Mouse (Mus musculus) gastrocnemius, postnatal 14 days (tissue): ENCODE data around the gene Ormdl3. TPM values are rescaled to one million over a fixed set of nuclear protein-coding genes. Genes with fewer than 3 reads are reported as not detected.
A peak's percentile ranks its signal among the peaks of the same experiment; 100 is the strongest.

Source experiments
- DNase-seq: peaks from one replicate; pipeline ENCODE4 v3.0.0; 2021; ENCODE audit warnings: mixed read lengths
- intact Hi-C: fragments of 180-260 bp; cut with DNase I; formaldehyde crosslinking; loops from one replicate; pipeline ENCODE4 v1.15.1; 2025; ENCODE audit warnings: low total_unique reads
- total RNA-seq, 2 experiments: library from RNA; stranded (reverse); gene quantifications; 2 replicates each; pipeline ENCODE4 v1.2.3; 2021

Ormdl3 gene
- total RNA-seq, 2 experiments from 2014 or later = 18.3 to 18.7 TPM

DNA sequence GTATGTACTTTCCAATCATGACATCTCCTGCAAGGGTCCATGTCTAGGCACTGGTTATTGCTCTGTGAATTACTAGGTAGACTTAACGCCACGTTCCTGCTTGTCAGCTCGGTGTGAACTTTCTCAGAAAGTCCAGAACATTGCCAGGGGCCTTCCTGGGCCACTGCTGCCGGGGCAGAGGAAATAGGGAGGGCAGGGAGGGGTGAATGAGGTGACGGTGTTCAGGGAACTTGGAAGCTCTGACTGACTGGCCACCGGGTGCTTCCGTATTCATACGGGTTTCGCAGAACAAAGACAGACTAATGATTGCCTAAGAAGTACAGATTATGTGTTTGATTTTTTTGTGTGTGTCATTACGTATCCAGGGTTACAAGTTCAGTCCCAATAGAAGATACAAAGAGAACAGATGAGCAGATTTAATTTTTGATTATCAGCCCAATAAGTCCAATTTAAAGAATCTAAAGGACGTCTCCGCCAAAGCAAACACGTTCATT is 23.2 kb downstream of the Ormdl3 start:
- no peak for DNase-seq
- intact Hi-C loops = no loop called here

DNA sequence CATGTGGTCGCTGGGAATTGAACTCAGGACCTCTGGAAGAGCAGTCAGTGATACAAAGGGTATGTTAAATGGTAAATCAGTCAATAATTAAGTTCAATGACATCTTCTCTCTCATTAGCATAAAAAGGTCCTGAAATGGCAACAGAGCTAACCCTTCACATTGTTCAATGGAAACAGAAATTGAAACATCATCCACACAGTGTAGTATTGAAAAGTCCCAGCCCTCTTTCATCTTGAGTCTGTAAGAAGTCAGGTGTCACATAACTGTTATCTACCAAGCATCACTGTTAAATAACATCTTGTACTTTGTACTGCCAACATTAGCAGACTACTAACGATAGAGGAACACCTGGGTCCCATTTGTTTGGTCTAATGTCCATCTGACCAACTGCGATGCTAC is 24.1 kb downstream of the Ormdl3 start:
- intact Hi-C loops = no loop called here
- no peak for DNase-seq

DNA sequence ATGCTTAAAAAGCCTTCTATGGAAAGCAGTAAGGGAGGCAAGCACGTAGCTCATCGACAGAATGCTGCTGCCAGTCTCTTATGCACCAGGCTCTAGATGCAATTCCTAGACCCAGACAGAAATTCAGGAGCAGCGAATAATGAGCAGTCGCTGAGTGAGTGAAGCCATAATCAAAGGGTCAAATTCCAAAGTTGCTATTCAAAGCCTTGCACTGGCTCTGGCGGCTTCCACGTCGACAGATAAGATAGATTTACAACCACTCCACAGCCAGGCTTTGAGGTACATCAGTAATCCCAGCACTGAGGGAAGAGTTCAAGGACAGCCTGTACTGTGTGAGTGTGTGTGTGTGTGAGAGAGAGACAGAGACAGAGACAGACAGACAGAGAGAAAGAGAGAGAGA is 26.2 kb downstream of the Ormdl3 start:
- intact Hi-C loops = no loop called here
- DNase-seq = no peak

DNA sequence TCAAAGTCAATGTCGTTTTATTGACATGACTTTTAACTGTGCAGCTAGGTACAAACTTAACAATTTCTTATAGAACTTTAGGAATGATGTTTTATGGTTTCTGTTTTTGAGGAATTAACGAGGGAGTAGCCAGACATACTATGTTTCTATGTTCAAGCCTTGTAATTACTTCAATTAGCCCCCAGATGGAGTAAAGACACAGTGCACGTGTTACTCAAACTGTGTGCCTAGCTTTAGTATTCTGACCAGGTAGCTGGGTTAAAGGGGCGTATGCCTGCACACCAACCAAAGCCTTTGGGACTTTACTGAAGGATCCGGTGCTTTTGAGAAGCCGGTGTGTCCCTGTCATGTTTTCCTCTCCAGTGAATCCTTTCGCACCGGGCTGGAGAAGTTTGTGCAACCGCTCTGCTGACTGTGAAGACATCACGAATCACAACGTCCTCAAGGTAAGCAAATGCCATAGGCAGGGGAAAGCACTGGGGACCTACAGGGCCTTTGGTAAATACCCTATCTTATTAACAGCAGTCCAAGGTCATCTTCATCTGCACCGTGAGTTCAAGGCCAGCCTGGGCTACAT is 32.0 kb downstream of the Ormdl3 start:
- no peak for DNase-seq
- intact Hi-C loops = no loop called here

DNA sequence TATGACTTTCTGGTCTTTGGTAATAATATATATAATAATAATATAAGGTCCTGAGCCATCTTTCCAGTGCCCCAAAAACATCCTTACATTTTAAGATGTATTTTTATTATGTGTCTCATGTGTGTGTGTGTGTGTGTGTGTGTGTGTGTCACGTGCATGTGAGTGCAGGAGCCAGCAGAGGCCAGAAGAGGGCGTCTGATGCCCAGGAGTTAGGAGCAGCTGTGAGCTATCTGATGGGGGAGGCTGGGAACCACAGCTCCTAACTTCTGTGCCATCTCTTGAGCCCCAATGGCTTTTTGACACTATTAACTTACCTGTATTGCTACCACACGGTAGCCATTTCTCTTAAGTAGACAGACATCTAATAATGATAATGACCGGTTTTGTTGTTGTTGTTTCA is 33.2 kb downstream of the Ormdl3 start:
- no peak for DNase-seq
- intact Hi-C loops = loop anchor here (5.0 kb wide), 1 partner anchor 43 kb away; the partner anchor contains the start of gene Lrrc3c

DNA sequence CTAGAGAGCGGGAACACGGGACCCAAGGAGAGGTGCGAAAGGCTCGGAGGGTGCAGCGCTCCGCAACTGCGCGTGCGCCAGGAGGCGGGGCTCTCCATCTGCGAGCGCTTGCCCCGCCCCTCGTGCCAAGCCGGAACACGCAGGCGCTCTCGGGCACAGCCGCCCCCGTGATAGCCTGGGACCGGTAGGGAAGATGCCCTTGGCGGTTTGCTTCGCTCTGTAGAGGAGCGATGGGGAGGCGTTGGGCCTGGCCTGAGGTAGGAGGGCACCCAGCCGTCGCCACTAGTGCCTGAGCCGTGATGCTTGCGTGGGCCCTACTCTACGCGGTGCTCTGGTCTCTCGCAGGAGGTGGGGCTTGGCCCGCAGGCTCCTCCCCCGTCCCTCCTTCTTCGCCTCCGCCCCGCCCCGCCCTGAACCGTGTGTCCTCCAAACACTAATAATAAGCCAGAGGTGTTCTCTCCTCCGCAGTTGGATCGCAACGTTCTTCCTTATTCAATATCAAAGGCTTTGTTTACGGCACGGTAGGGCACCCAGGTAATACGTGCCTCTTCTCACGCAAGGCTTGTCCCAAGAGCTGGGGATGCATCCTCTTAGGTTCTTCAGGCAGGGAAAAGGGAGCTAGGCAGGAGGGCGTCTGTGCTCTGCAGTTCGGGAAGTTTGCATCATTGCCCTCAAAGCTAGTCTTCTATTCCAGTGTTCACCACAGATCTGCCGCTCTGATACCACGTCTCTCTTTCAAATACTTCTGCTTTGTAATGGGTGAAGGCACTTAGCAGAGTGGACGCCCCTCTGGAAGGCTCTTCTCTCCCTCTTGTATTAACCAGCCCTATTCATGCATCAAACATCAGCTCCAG is 36.0 kb downstream of the Ormdl3 start, which contains the start of gene Zpbp2:
TSS of gene Zpbp2 (plus strand) at position 123 of the 854 bp plus-strand sequence.
- intact Hi-C loops = loop anchor here (5.0 kb wide), 1 partner anchor 46 kb away; the partner anchor contains the start of gene Lrrc3c

DNA sequence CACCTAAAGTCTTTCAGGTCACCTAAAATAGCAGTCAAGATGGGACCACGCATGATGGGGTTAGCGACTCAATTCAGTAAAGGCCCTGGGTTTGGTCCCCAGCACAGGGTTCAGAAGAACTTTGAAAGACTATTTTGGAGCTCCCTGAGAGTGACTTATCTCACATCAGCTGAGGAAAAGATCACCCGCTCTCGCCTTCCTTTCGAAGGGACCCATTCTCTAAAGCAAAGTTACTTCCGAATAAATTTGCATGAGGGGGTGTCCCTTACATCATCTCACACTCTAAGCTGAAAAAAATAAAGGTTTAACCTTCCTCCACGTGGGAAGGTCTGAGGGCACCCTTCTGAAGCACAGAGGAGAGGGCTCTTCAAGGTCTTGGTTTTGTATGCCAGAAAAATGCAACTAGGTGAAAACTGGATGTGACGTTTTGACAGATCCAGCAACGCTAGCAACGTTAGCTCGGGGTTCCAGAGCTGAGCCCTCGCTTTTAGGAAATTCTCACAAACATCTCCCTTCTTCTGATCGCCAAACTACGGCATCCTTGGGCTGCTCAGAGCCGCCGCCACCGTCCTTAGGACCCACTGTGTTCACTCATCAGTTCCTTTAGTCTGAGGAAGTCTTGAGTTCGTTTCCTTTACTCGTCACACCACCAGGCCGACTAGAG is 36.7 kb downstream of the Ormdl3 start:
- intact Hi-C loops = loop anchor here (5.0 kb wide), 1 partner anchor 47 kb away; the partner anchor contains the start of gene Lrrc3c

More for the DNA sequence above, 36.0 kb downstream of the Ormdl3 start, which contains the start of gene Zpbp2:
- DNase-seq = peak; percentile 87

DNA sequence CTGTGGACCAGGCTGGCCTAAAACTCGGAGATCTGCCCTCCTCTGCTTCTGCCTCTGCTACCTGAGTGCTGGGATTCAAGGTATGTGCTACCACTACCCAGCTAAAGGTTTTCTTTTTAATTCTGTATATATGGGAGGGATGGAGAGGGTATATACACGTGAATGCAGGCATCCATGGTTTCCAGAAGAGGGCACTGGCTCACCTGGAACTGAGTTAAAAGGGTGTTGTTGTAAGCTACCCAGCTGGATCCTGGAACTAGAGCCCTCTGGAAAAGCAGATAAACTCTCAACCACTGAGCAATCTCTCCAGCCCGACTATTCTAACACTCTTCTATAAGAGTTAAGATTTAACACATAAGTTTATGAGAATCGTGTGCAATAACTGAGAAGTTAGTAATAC is 37.8 kb downstream of the Ormdl3 start:
- intact Hi-C loops = no loop called here
- DNase-seq = no peak

More for the DNA sequence above, 36.7 kb downstream of the Ormdl3 start:
- DNase-seq = no peak

DNA sequence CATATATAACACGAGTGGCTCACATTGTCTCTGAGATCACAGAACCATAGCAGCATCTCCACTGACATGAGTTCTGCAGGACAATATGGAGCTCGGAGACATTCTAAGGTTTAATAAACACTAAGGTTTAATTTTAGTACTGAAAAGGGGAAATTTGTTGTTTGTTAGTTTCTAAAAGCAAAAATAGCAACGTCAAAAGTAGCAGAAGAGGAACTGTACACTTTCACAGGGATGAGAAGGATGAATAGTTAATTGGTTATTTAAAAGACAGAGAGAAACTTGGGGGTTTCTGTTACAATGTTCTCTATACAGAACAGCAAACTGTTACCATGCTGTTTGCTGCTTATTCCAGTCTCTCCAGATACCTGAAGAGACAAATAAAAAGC is 39.9 kb downstream of the Ormdl3 start:
- DNase-seq = no peak
- intact Hi-C loops = no loop called here

DNA sequence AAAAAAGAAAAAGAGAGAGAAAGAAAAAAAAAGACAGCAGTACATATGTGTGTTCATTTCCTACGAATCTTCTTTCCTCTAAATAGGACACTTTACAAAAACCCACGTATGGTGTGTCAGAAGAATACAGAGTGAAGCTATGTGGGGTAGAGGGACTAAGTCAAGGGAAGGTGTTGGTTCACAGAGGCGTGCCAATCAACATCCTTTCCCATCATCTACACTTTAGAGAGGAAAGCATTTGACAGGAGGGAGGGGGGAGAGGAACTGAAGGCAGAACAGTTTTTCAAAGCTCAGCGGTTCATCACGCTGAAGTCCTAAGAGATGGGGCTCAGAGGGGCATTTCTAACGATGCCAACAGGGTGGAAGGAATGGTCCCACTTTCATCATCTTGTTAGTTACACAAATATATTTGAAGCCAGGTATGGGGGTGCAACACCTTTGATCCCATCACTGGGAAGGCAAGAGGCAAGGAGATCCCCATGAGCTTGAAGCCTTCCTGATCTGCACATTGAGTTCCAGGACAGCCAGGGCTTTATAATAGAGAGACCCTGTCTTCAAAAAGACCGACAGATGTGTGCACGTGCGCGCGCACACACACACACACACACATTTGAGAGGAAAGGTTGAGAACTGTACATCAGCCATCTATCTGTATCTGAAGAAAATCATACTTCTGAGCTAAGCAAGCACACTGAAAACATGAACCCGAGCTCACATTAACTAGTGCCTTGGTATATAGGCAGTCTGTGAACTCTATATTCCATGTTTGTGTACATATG is 40.5 kb downstream of the Ormdl3 start:
- intact Hi-C loops = no loop called here
- DNase-seq = no peak

DNA sequence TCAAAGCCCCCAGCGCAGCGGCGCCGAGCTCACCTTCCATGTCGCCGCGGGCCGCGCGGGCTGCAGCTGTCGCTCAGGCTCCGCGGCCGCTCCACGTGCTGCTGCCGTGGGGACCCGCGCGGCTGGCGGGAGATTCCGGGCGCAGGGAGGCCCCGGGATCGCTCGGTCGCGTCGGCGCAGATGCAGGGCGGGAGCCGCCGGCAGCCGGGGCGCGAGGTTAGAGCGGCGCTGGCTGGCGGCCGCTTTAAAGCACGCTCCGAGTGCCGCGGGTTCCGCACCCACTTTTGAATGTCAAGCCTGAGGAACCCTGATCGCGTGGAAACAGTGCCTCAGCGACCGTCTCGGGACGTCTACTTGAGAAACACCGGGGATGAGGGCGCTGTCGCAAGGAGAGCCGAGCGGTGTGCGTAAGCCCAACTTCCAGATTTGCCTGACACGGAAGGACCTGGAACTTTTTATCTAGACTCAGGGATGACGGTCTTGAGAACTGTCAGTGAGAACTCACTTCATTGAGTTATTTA is 41.4 kb downstream of the Ormdl3 start, which contains the start of gene Ikzf3:
TSS of gene Ikzf3 (minus strand) at position 321 of the 521 bp plus-strand sequence.
- peak; percentile 5 for DNase-seq
- intact Hi-C loops = no loop called here

DNA sequence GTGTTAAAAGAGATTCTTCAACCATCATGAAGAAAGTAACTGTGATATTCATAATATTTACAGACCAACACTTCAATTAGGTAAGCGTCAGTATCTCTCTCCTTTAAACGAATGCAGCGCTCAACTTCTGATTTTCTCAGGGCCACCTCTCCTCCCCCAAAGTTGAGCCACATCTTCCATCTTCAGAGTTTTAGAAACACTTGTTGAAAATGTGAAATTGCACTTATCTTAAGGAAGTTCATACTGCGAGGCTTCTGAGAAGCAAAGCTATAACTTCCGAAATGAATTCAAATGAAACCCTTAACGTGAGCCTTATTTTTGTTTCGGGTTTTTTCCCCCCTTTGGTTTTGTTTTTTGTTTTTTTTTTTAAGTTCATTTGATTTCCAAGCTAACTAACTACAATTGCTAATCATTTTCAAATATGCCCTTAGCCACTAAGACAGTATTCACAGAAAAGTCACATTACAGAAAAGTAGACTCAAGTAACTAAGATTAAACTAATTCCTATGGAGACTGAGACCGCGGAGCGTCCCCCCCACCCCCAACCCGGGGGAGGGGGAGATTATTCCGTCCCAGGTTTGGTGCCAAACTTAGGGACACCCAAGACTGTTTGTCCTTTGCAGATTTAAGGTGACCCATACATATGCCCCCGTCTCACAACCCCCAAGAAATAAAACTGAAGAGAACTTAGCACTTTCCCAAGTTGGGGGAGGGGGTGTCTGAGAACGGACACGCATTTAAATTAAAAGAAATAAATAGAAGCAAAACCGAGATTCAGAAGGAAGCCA is 42.1 kb downstream of the Ormdl3 start:
- DNase-seq = no peak
- intact Hi-C loops = no loop called here

DNA sequence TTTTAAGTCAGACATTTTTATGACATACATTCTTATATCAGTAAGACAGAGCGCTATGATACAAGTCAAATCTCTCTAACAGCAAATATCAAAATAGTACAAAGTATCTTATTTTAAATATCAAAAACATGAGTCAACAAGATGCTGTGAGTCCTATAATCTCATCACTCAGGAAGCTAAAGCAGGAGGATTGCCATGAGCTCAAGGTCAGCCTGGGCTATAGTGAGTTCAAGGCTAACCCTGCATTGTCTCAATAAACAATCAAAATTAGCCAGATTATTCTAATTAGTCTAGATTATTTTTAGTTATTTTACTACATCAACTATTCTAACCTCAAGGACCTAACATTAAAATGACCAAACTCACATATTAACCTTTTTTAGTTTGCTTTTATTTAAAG is 43.8 kb downstream of the Ormdl3 start:
- intact Hi-C loops = no loop called here
- DNase-seq = no peak

DNA sequence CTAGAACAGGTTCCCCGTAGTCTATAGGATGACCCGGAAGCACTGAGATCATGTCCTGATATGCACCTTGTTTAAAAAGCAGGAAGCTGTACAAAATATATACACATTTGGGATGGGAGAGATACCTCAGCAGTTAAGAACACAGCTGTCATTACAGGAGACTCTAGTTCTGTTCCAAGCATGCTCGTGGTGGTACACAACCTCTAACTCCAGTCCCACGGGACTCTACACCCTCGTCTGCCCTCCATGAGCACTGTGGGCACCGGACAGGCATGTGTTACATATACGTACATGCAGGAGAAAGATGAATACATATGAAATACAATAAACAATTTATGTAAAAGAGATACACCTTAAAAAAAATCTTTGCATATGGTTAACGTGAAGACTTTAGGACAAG is 44.6 kb downstream of the Ormdl3 start:
- intact Hi-C loops = no loop called here

DNA sequence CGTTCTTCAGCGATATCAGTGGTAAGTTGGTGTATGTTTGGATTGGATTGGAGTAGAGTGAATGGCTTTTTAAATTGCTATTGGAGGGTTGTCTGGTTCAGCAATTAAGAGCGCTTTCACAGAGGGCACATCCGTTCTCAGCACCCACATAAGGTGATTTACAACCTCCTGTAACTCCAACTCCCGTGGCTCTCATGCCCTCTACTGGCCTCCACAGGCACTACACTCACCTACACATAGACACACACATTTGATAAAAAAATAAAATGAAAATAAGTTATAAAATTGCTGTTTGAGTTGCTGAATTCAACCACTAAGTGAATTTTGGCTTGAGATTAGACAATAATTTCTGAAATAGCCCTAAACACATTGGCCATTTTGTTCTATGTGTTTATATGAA is 46.8 kb downstream of the Ormdl3 start:
- intact Hi-C loops = no loop called here
- DNase-seq = no peak

More for the DNA sequence above, 44.6 kb downstream of the Ormdl3 start:
- no peak for DNase-seq

DNA sequence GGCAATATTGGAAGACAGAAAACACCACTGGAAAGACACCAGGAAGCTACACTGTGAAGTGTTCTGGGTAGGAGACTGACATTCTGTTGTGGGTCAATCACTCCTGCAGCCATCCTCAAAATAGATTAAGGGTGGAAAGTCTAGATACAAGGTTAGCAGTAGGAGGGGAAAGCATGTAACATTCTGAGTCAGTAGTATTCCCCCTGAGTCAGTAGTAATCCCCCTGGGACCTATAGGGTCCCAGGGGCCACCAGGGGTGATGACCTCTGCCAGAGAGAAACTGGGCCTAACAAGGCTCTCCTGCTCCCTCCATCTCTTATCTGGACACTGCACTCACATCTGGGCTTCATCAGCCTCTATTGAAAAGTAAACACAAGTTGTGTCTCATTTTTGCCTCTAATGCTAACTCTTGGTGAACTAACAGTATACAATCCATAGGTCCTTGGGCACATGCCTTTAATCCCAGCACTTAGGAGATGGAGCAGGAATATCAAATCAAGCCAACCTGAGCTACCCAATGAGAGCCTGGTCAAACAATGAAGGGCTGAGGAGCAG is 49.6 kb downstream of the Ormdl3 start:
- intact Hi-C loops = no loop called here
- no peak for DNase-seq
